Mouse (Mus musculus): ENCODE data around the gene Galns.

Gene Galns

GRCm38 (mm10) chr8:122544138-122544537 lies 67.1 kb downstream of the Galns start:
- DNase-seq (ENCODE audit: low spot score) = no peak

DNA sequence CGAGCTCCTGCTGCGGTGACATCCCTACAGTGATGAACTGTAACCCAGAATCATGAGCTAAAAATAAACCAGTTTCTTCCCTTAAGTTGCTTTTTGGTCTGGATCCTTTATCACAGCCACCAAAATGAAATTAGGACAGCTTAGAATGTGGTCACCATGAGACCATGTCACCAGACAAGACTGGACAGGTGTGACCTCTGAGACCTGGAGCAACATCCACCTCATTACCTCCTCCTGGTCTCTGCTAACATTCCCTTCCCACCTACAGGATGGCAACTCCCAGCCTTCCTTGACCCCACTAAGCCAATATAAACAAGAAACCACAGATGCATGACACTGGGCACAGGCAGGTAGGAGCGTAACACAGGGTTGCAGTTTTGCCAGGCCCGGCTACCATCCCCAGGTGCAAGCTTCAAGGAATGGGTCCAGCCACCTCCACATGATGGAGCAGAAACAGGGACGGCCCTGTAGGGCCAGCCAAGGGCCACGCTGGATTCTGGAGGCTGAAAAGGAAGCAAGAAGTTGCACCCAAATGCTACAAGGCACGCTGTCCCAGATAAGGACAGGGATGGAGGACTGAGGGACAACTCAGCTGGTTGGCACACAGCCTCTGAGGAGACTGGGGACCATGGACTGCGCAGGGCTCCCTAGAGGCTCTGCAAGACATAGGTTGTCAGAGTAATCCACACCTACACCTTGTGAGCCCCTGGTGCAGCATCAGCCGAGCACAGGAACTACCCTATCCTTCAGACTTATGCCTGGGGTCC lies 72.8 kb downstream of the Galns start:
- DNase-seq (ENCODE audit: low spot score) = no peak

- no peak for DNase-seq (ENCODE audit: low spot score)
Observed at GRCm38 (mm10) chr8:122537812-122538211, 73.5 kb downstream of the Galns start.

- DNase-seq (ENCODE audit: low spot score) = no peak
Observed at GRCm38 (mm10) chr8:122537033-122537432, 74.2 kb downstream of the Galns start.

DNA sequence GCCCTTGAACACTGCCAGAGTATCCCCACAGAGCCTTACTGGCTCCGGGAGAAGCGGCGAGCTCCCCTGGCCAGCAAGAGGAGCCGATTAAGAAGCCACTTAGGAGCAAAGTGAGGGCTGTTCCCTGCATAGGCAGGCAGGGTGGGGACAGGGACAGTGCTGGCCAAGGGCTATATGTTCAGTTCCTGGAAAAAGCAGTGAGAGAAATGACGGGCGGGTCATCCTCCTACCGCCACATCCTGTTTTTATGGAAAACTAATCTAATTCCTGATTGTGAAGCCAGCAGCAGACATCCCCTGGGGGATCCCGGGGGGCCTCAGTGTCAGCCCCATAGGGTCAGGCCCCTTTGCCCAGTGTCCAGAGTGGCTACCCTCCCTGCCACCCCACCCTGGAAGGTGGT lies 80.0 kb downstream of the Galns start:
- no peak for DNase-seq (ENCODE audit: low spot score)

DNA sequence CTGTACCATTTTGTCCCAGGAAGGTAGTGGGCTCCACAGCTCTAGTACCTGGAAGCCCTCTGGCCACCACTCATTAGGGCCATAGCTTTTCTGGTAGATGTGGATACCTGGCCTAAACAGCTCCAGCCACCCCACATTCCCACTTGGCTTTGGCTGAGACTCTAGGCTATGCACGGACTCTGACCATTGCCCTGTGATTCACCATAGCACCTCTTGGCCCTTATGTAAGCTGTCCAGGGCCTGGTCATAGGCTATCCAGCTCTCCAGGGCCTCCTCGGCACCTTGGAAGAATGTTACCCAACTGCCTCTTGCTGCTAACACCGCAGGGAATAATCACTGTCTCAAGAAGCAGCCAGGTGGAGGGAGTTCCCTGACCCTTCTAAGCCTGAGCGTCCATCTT lies 82.1 kb downstream of the Galns start:
- no peak for DNase-seq (ENCODE audit: low spot score)
